Mouse (Mus musculus) right cerebral cortex, adult 2 months (tissue): ENCODE data around the gene Btnl1.

Source experiments
- DNase-seq, 2 experiments: peaks; one replicate each; pipeline ENCODE4 v3.0.0; 2021 to 2022; ENCODE audit warnings: low spot score in 2 of 2

The Btnl1 gene

GRCm38 (mm10) chr17:34384699-34385098 lies 7.8 kb downstream of the Btnl1 start:
- no peak for DNase-seq

- DNase-seq: no peak
Measured at GRCm38 (mm10) chr17:34386656-34387055, 9.7 kb downstream of the Btnl1 start.

DNA sequence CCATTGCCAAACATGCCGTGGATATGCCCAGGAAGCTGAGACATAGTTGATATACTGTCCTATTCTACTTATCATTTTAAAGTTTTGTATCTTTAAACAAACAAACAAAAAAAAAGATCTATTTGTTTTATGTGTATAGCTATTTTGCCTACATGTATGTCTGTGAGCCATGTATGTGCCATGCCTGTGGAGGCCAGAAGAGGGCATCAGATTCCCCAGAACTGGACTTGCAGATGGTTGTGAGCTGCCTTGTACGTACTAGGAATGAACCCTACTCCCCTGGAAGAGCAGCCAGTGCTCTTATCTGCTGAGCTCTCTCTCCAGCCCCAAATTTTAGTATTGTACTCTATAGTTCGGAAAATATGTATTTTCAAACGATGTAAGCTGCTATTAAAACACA lies 11.6 kb downstream of the Btnl1 start:
- no peak for DNase-seq

GRCm38 (mm10) chr17:34391507-34391906 lies 14.6 kb downstream of the Btnl1 start:
- DNase-seq: no peak

GRCm38 (mm10) chr17:34392321-34392720 lies 15.4 kb downstream of the Btnl1 start:
- DNase-seq: peak in 1 of 2 experiments; percentile 38

GRCm38 (mm10) chr17:34397357-34397756 lies 20.4 kb downstream of the Btnl1 start:
- no peak for DNase-seq

- DNase-seq: peak; percentile 64 to 75
Measured at GRCm38 (mm10) chr17:34398058-34398710, 21.3 kb downstream of the Btnl1 start.

DNA sequence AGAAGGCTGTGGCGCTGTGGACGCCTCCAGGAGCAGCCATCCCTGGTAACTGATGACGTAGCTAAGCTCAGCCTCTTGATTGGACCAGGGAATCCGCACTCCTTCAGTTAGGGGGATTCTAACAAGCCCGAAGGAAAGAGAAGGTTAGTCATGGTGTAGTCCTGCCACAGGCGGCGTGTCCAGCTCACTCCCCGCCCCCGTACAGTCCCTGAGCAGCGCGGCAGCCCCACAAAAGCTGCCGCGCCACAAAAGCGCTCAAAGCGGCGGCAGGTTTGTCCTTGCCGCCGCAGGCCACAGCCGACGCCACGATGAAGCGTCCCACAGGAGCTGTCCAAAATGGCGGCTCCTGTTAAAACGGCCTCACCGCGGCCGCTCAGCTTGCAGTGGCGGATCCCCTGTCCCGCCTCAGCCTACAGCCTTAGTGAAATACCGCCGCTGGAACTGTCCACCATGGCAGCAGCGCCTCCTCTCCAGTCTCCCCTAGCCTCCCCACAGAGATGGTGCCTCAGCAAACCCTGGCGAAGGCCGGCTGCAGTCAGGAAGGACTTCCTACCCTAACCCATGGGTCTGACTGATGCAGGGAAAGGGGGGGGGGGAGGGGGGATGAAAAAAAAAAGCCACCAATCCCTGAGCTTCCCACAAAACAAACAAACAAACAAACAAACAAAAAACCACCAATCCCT lies 21.9 kb downstream of the Btnl1 start, which contains the start of gene BC051142:
Gene BC051142, plus strand, starts transcription at position 110 of the 683 bp plus-strand sequence.
- peak; percentile 86 to 90 for DNase-seq

- DNase-seq: no peak
Measured at GRCm38 (mm10) chr17:34399394-34399715, 22.4 kb downstream of the Btnl1 start.

DNA sequence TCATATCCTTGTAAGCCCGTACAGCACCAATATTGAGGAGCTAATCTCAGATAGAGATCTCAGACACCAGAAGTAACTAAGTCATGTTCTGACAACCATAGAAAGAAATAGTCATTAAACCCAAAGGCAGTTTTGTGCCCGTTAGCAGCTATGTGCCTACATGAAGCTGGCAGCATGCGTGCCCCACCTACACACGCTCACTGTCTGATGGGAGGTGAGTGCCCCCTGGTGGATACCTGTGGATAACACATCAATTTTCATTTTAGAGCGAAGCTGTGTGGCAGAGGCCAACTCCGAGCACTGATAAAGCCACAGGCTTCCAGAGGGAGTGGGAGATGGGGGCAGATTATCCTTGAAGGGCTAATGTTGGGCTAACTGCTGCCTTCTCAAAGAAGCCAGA lies 34.2 kb downstream of the Btnl1 start:
- DNase-seq: peak; percentile 83 to 84

DNA sequence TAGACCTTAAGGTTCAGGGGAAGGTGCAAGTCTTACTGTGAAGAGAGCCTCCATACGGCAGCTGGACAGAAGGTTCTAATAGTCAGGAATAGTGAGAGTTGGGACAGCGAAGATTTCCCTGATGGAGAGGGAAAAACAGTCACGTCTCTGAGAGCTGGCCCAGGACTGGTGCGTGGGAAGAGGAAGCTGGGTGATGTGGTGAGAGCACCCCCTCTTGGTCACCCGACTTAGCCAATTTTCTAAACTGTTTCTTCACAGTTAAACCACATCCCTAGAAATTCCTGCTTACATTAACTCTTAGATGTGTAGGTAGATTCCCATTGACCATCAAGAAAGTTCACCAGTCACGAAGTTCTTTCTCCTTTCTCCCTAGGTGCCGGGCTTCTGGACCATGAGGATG lies 43.1 kb downstream of the Btnl1 start:
- DNase-seq: no peak

DNA sequence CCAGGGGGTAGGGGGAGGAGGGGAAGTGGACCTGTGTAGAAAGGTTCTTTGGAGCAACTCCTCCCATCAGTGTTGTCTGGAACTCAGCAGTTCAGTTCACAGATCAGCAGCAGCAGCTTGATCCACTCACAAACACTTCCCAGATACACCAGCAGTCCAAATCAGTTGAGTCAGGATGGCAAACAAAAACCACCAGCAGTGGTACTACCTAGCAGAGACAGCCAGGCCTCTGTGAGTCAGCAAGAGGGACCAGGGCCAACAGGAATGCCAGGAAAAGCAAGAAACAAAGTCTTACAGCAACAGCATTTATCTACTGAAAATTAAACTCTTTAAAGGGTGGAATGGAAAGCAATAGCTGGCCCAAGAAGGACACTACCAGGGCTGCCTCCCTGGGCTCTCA lies 50.7 kb downstream of the Btnl1 start:
- DNase-seq: peak; percentile 15 to 37
